12 mouse cellular contexts compared by ENCODE assay signal in the genomic region with DNA sequence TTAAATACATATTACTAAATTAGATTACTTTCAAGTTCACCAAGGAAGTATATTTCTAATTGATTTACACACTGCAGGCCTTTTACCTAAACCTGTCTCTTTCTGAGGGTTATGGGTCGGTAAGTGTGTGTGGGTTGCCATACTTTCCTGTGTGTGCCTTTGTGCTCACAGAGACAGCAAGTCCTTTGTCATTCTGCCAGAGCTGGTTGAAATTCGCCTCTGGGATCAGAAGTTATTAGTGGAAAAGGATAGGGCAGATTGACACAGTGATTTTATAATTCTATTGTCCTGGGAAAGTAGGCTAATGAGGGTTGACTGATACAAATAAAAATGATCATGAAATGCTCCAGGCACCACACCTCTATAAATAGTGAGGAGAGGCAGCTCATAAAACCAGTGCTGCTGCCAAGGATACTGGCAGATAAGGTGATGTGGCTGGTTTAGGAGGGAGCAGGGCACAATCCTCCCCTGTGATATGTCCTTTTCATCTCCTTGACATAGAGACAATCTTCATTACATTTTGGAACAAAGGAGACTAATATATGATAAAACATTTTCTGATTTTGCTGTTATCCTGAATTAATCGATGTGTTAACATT.
DNase-seq lines count a peak whose midpoint lies in the region; ATAC-seq and TF ChIP-seq lines count a peak whose summit lies in the region.
"Had no signal": no experiment of that assay in that cellular context is flagged by ENCODE, and none has a peak within 500 bp of the region (broad histone marks: within the 10 kb centered on the region; RNA-seq: fewer than 3 reads in every experiment).

No protein-coding gene starts in this region.

- H3K36me3 ChIP-seq in heart, adult 2 months (ENCODE audit: control insufficient read depth, insufficient read depth, low read length), result no peaks in the 10 kb centered on the region; the same call in 1 of the 2 replicates
- no peaks in the 10 kb centered on the region for H3K36me3 ChIP-seq in hindbrain, embryonic 13.5 days
- H3K36me3 ChIP-seq in thymus, adult 2 months (ENCODE audit: control insufficient read depth, insufficient read depth, low read length), result no peaks in the 10 kb centered on the region
- H3K36me3 ChIP-seq: lung, embryonic 15.5 days had no signal

- no peaks in the 10 kb centered on the region for H3K79me2 ChIP-seq in heart, adult 2 months (replicated peaks; ENCODE audit: control insufficient read depth, insufficient read depth, low read length)

- DNase-seq in heart, adult 2 months, result peak in 1 of 2 experiments; percentile 9
- DNase-seq in heart, postnatal 36 days, result no peak
- peak; percentile 57 for DNase-seq in brain, adult 2 months (ENCODE audit: low read depth, low spot score)
- DNase-seq in cerebellum, adult 8-10 months, result peak; percentile 4
- DNase-seq in gastrocnemius, postnatal 25 days, result no peak
- no peak for DNase-seq in thymus, adult 2 months
- DNase-seq in kidney, postnatal 36 days, result no peak
- DNase-seq: kidney, adult 11 months; right cerebral cortex, postnatal 4 days; thymus, postnatal 4 days had no signal

- TF ChIP-seq EP300 in heart, adult 2 months (IDR thresholded peaks at IDR 0.05; ENCODE audit: insufficient read depth, low read depth, low read length), result no peak

- intact Hi-C loops in heart, adult 2 months (cut with DNase I), result loop anchor here (5.0 kb wide), 1 partner anchor 68 kb away; no protein-coding TSS in a partner anchor
- intact Hi-C loops in heart, postnatal 36 days (cut with DNase I), result no loop called here

- no peak overlapping the region for H3K4me3 ChIP-seq in heart, adult 2 months
- no peak overlapping the region for H3K4me3 ChIP-seq in hindbrain, embryonic 13.5 days
- no peak overlapping the region for H3K4me3 ChIP-seq in thymus, adult 2 months (ENCODE audit: control insufficient read depth, insufficient read depth, low read length)
- H3K4me3 ChIP-seq: lung, embryonic 15.5 days had no signal

- peak overlapping the region; percentile 41 for H3K27ac ChIP-seq in heart, adult 2 months
- peak overlapping the region; percentile 40; the same call in 1 of the 2 replicates for H3K27ac ChIP-seq in hindbrain, embryonic 13.5 days
- no peak overlapping the region for H3K27ac ChIP-seq in thymus, adult 2 months (ENCODE audit: control insufficient read depth, insufficient read depth, low read length)
- H3K27ac ChIP-seq: lung, embryonic 15.5 days had no signal

- ATAC-seq in hindbrain, embryonic 13.5 days (ENCODE audit: low FRiP score), result peak; percentile 88

- TF ChIP-seq POLR2A in heart, adult 2 months (IDR thresholded peaks at IDR 0.05; ENCODE audit: insufficient read depth, low read depth, low read length), result no peak
- TF ChIP-seq POLR2A in thymus, adult 2 months (IDR thresholded peaks at IDR 0.05; ENCODE audit: control insufficient read depth, extremely low read depth, insufficient read depth, low read length, poor library complexity), result no peak

- H3K4me2 ChIP-seq in hindbrain, embryonic 13.5 days, result no peak overlapping the region
- H3K4me2 ChIP-seq: lung, embryonic 15.5 days had no signal

- no peaks in the 10 kb centered on the region for H3K4me1 ChIP-seq in heart, adult 2 months (ENCODE audit: control insufficient read depth, insufficient read depth, low read length)
- peaks cover 4% of the 10 kb centered on the region; the same call in 1 of the 2 replicates for H3K4me1 ChIP-seq in hindbrain, embryonic 13.5 days (replicated peaks)
- H3K4me1 ChIP-seq in thymus, adult 2 months (replicated peaks; ENCODE audit: control insufficient read depth, insufficient read depth, low read length), result no peaks in the 10 kb centered on the region
- H3K4me1 ChIP-seq: lung, embryonic 15.5 days had no signal

- TF ChIP-seq CTCF in heart, adult 2 months (IDR thresholded peaks at IDR 0.05), result no peak
- TF ChIP-seq CTCF in thymus, adult 2 months (IDR thresholded peaks at IDR 0.05; ENCODE audit: borderline replicate concordance, control insufficient read depth, extremely low read depth, insufficient read depth, low read length, poor library complexity), result no peak

- WGBS in heart, adult 2 months, result 53% methylated on average over 3 of the region's 3 CpGs
- 46% methylated on average over 3 of the region's 3 CpGs for WGBS in hindbrain, embryonic 13.5 days
- 78% methylated on average over 3 of the region's 3 CpGs for WGBS in thymus, adult 2 months

- no peaks in the 10 kb centered on the region for H3K27me3 ChIP-seq in heart, adult 2 months (ENCODE audit: control insufficient read depth, insufficient read depth, low read length)
- H3K27me3 ChIP-seq in hindbrain, embryonic 13.5 days, result no peaks in the 10 kb centered on the region
- no peaks in the 10 kb centered on the region for H3K27me3 ChIP-seq in thymus, adult 2 months (ENCODE audit: control insufficient read depth, insufficient read depth, low read length)
- H3K27me3 ChIP-seq: lung, embryonic 15.5 days had no signal

- H3K9ac ChIP-seq in heart, adult 2 months (ENCODE audit: low read depth, low read length), result no peak overlapping the region
- H3K9ac ChIP-seq in hindbrain, embryonic 13.5 days, result no peak overlapping the region
- H3K9ac ChIP-seq: lung, embryonic 15.5 days had no signal

- H3K9me3 ChIP-seq in hindbrain, embryonic 13.5 days, result no peaks in the 10 kb centered on the region
- H3K9me3 ChIP-seq: lung, embryonic 15.5 days had no signal

Comparison
In these comparisons a context has a peak if more than half of its experiments do, and no peak if none do; other contexts are left out.
1. DNase-seq: peak in brain, adult 2 months (single experiment) and cerebellum, adult 8-10 months (single experiment); none in heart, postnatal 36 days (0 of 2), gastrocnemius, postnatal 25 days (single experiment), thymus, adult 2 months (single experiment) and kidney, postnatal 36 days (0 of 2).